Mouse (Mus musculus): ENCODE results near the gene Ero1lb. TPM values are rescaled to one million over a fixed set of nuclear protein-coding genes. Genes with fewer than 3 reads are reported as not detected.
"Not testable (repeated sequence)": the region's sequence is repeated elsewhere in the genome, so short reads cannot be mapped to it uniquely, and the experiment has no call there.

Ero1lb gene
- polyA plus RNA-seq, 1 experiment from 2014 or later = 14.3 TPM

GRCm38 (mm10) chr13:12614591-12614990 is 48.9 kb downstream of the Ero1lb start:
- not testable (repeated sequence) for H3K9ac ChIP-seq (ENCODE audit: low read length); H3K4me3 ChIP-seq (ENCODE audit: low read depth, low read length); DNase-seq (ENCODE audit: low spot score, missing footprints); H3K27ac ChIP-seq (ENCODE audit: low read depth, low read length); H3K27me3 ChIP-seq (ENCODE audit: control insufficient read depth, insufficient read depth, low read length); ATAC-seq (ENCODE audit: low FRiP score); H3K9me3 ChIP-seq (ENCODE audit: control insufficient read depth, low read length); H3K4me2 ChIP-seq; H3K36me3 ChIP-seq (ENCODE audit: control insufficient read depth, insufficient read depth, low read length); H3K4me1 ChIP-seq (ENCODE audit: control insufficient read depth, insufficient read depth, low read length)
- 90% methylated on average over 7 of the region's 7 CpGs for WGBS

- not testable (repeated sequence) for H3K36me3 ChIP-seq (ENCODE audit: control insufficient read depth, insufficient read depth, low read length)
Observed at GRCm38 (mm10) chr13:12615014-12615413, 49.3 kb downstream of the Ero1lb start.

GRCm38 (mm10) chr13:12616489-12616888 is 50.8 kb downstream of the Ero1lb start:
- not testable (repeated sequence) for ATAC-seq (ENCODE audit: low FRiP score); DNase-seq (ENCODE audit: low spot score, missing footprints); H3K27me3 ChIP-seq (ENCODE audit: control insufficient read depth, insufficient read depth, low read length); H3K4me1 ChIP-seq (ENCODE audit: control insufficient read depth, insufficient read depth, low read length); H3K4me2 ChIP-seq; H3K4me3 ChIP-seq (ENCODE audit: low read depth, low read length); H3K9ac ChIP-seq (ENCODE audit: low read length); H3K9me3 ChIP-seq (ENCODE audit: control insufficient read depth, low read length); H3K27ac ChIP-seq (ENCODE audit: low read depth, low read length); H3K36me3 ChIP-seq (ENCODE audit: control insufficient read depth, insufficient read depth, low read length)
- 91% methylated on average over 3 of the region's 3 CpGs for WGBS

More at GRCm38 (mm10) chr13:12615014-12615413, 49.3 kb downstream of the Ero1lb start:
- 93% methylated on average over 10 of the region's 10 CpGs for WGBS
- H3K9me3 ChIP-seq (ENCODE audit: control insufficient read depth, low read length); ATAC-seq (ENCODE audit: low FRiP score); H3K9ac ChIP-seq (ENCODE audit: low read length); H3K4me2 ChIP-seq; DNase-seq (ENCODE audit: low spot score, missing footprints); H3K27ac ChIP-seq (ENCODE audit: low read depth, low read length); H3K27me3 ChIP-seq (ENCODE audit: control insufficient read depth, insufficient read depth, low read length); H3K4me1 ChIP-seq (ENCODE audit: control insufficient read depth, insufficient read depth, low read length); H3K4me3 ChIP-seq (ENCODE audit: low read depth, low read length): not testable (repeated sequence)

- not testable (repeated sequence) for H3K27ac ChIP-seq (ENCODE audit: low read depth, low read length); H3K4me2 ChIP-seq; H3K4me3 ChIP-seq (ENCODE audit: low read depth, low read length); H3K27me3 ChIP-seq (ENCODE audit: control insufficient read depth, insufficient read depth, low read length); H3K9ac ChIP-seq (ENCODE audit: low read length); H3K9me3 ChIP-seq (ENCODE audit: control insufficient read depth, low read length); DNase-seq (ENCODE audit: low spot score, missing footprints); H3K36me3 ChIP-seq (ENCODE audit: control insufficient read depth, insufficient read depth, low read length); ATAC-seq (ENCODE audit: low FRiP score); H3K4me1 ChIP-seq (ENCODE audit: control insufficient read depth, insufficient read depth, low read length)
- 98% methylated on average over 8 of the region's 8 CpGs for WGBS
Observed at GRCm38 (mm10) chr13:12619808-12620207, 54.1 kb downstream of the Ero1lb start.

- WGBS = 94% methylated on average over 3 of the region's 3 CpGs
Observed at GRCm38 (mm10) chr13:12626061-12626460, 60.4 kb downstream of the Ero1lb start.

GRCm38 (mm10) chr13:12627746-12628145 is 62.1 kb downstream of the Ero1lb start:
- not testable (repeated sequence) for H3K27ac ChIP-seq (ENCODE audit: low read depth, low read length); H3K4me1 ChIP-seq (ENCODE audit: control insufficient read depth, insufficient read depth, low read length); H3K9ac ChIP-seq (ENCODE audit: low read length); H3K4me3 ChIP-seq (ENCODE audit: low read depth, low read length); H3K27me3 ChIP-seq (ENCODE audit: control insufficient read depth, insufficient read depth, low read length); H3K9me3 ChIP-seq (ENCODE audit: control insufficient read depth, low read length); H3K36me3 ChIP-seq (ENCODE audit: control insufficient read depth, insufficient read depth, low read length); H3K4me2 ChIP-seq; ATAC-seq (ENCODE audit: low FRiP score)
- DNase-seq (ENCODE audit: low spot score, missing footprints) = peak; percentile 67
- WGBS = 94% methylated on average over 8 of the region's 8 CpGs

More at GRCm38 (mm10) chr13:12626061-12626460, 60.4 kb downstream of the Ero1lb start:
- not testable (repeated sequence) for H3K27me3 ChIP-seq (ENCODE audit: control insufficient read depth, insufficient read depth, low read length); H3K9ac ChIP-seq (ENCODE audit: low read length); H3K27ac ChIP-seq (ENCODE audit: low read depth, low read length); H3K4me2 ChIP-seq; ATAC-seq (ENCODE audit: low FRiP score); H3K4me1 ChIP-seq (ENCODE audit: control insufficient read depth, insufficient read depth, low read length); H3K36me3 ChIP-seq (ENCODE audit: control insufficient read depth, insufficient read depth, low read length); H3K4me3 ChIP-seq (ENCODE audit: low read depth, low read length); H3K9me3 ChIP-seq (ENCODE audit: control insufficient read depth, low read length); DNase-seq (ENCODE audit: low spot score, missing footprints)

- peak; percentile 54 for DNase-seq (ENCODE audit: low spot score, missing footprints)
Observed at GRCm38 (mm10) chr13:12628181-12628580, 62.5 kb downstream of the Ero1lb start.

GRCm38 (mm10) chr13:12630252-12630651 is 64.6 kb downstream of the Ero1lb start:
- H3K27ac ChIP-seq (ENCODE audit: low read depth, low read length); H3K9ac ChIP-seq (ENCODE audit: low read length); H3K9me3 ChIP-seq (ENCODE audit: control insufficient read depth, low read length); DNase-seq (ENCODE audit: low spot score, missing footprints); H3K4me1 ChIP-seq (ENCODE audit: control insufficient read depth, insufficient read depth, low read length); H3K4me2 ChIP-seq; H3K36me3 ChIP-seq (ENCODE audit: control insufficient read depth, insufficient read depth, low read length); ATAC-seq (ENCODE audit: low FRiP score); H3K27me3 ChIP-seq (ENCODE audit: control insufficient read depth, insufficient read depth, low read length); H3K4me3 ChIP-seq (ENCODE audit: low read depth, low read length): not testable (repeated sequence)
- 95% methylated on average over 5 of the region's 5 CpGs for WGBS

More at GRCm38 (mm10) chr13:12628181-12628580, 62.5 kb downstream of the Ero1lb start:
- not testable (repeated sequence) for H3K4me1 ChIP-seq (ENCODE audit: control insufficient read depth, insufficient read depth, low read length); H3K9ac ChIP-seq (ENCODE audit: low read length); H3K36me3 ChIP-seq (ENCODE audit: control insufficient read depth, insufficient read depth, low read length); H3K4me2 ChIP-seq; H3K9me3 ChIP-seq (ENCODE audit: control insufficient read depth, low read length); H3K27ac ChIP-seq (ENCODE audit: low read depth, low read length); H3K27me3 ChIP-seq (ENCODE audit: control insufficient read depth, insufficient read depth, low read length); ATAC-seq (ENCODE audit: low FRiP score); H3K4me3 ChIP-seq (ENCODE audit: low read depth, low read length)
- WGBS = 87% methylated on average over 5 of the region's 5 CpGs

- H3K27me3 ChIP-seq (ENCODE audit: control insufficient read depth, insufficient read depth, low read length); H3K9ac ChIP-seq (ENCODE audit: low read length); H3K4me1 ChIP-seq (ENCODE audit: control insufficient read depth, insufficient read depth, low read length); H3K36me3 ChIP-seq (ENCODE audit: control insufficient read depth, insufficient read depth, low read length); H3K9me3 ChIP-seq (ENCODE audit: control insufficient read depth, low read length); H3K4me3 ChIP-seq (ENCODE audit: low read depth, low read length); H3K4me2 ChIP-seq; ATAC-seq (ENCODE audit: low FRiP score); H3K27ac ChIP-seq (ENCODE audit: low read depth, low read length); DNase-seq (ENCODE audit: low spot score, missing footprints): not testable (repeated sequence)
- WGBS = no CpG with 5 or more reads among the region's 6 CpGs
Observed at GRCm38 (mm10) chr13:12634941-12635588, 69.4 kb downstream of the Ero1lb start.
